Mouse (Mus musculus): ENCODE measurements around the gene Tnfaip8l2.

DNA sequence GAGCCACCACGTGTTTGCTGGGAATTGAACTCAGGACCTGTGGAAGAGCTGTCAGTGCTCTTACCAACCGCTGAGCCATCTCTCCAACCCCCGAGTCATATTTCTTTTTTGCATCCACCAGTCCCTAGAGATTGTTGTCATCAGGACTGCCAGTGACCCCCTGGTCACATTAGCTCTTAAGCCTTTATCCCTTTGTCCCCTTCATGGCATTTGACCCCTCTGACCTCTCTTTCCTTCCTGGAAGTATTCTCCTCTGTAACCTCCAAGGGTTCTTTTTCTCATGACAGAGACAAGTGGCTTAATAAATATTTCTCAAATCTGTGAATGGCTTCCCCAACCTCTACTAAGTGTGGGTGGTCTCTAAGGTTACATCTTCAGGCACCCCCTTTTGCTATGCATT is 5.8 kb upstream of the Tnfaip8l2 start:
- TF ChIP-seq CTCF (IDR thresholded peaks at IDR 0.05; ENCODE audit: low read depth) (no peak), EP300 (IDR thresholded peaks at IDR 0.05; ENCODE audit: low read depth) (no peak)

All from liver, embryonic 14.5 days (tissue).